Mouse (Mus musculus) thymus, adult 2 months (tissue): ENCODE measurements around the gene Abhd12b.

Experiments
- CTCF ChIP-seq: fragments of 200-500 bp; IDR thresholded peaks from 2 replicates; pipeline ENCODE4 v1.5.1; 2012; ENCODE audit warnings: mild to moderate bottlenecking, control low read depth, low read length, moderate library complexity, borderline replicate concordance; ENCODE audit not compliant: control insufficient read depth, poor library complexity, insufficient read depth; ENCODE audit errors: extremely low read depth
- POLR2A ChIP-seq: fragments of 200-500 bp; IDR thresholded peaks from 2 replicates; pipeline ENCODE4 v1.6.1; 2012; ENCODE audit warnings: mild to moderate bottlenecking, low read length, control low read depth, moderate library complexity; ENCODE audit not compliant: control insufficient read depth, poor library complexity, insufficient read depth; ENCODE audit errors: extremely low read depth

- TF ChIP-seq CTCF (no peak), POLR2A (no peak)
Measured at GRCm38 (mm10) chr12:70104776-70105420, 49.0 kb upstream of the Abhd12b start.
